Mouse (Mus musculus) lung, postnatal 0 days (tissue): Measurements from ENCODE around the gene Hist1h2bb. TPM values are rescaled to one million over a fixed set of nuclear protein-coding genes. Genes with fewer than 3 reads are reported as not detected.
"Not testable (repeated sequence)": the region's sequence is repeated elsewhere in the genome, so short reads cannot be mapped to it uniquely, and the experiment has no call there.

ENCODE experiments used
- ATAC-seq: fragments of 200-750 bp; cut with Nextera tagmentation; 2 replicates; pipeline ENCODE4 v1.8.0; 2017; ENCODE audit warnings: moderate library complexity
- DNase-seq: peaks from one replicate; pipeline ENCODE4 v3.0.0-alpha.2; 2016; ENCODE audit warnings: low spot score
- H3K27ac ChIP-seq: fragments of 300-500 bp; sonication (generic); 2 replicates; pipeline ENCODE4 v1.5.1; 2014; ENCODE audit warnings: antibody characterized with exemption, mild to moderate bottlenecking, low read length, mixed read lengths
- H3K27me3 ChIP-seq: fragments of 300-500 bp; sonication (generic); replicated peaks from 2 replicates; pipeline ENCODE4 v1.6.1; 2014; ENCODE audit warnings: low read length, mixed read lengths; ENCODE audit not compliant: insufficient read depth
- H3K36me3 ChIP-seq: fragments of 300-500 bp; sonication (generic); 2 replicates; pipeline ENCODE4 v1.6.1; 2014; ENCODE audit warnings: low read length, mixed read lengths; ENCODE audit not compliant: insufficient read depth
- H3K4me1 ChIP-seq: fragments of 300-500 bp; sonication (generic); 2 replicates; pipeline ENCODE4 v1.6.1; 2014; ENCODE audit warnings: antibody characterized with exemption, low read depth, low read length, mixed read lengths; ENCODE audit not compliant: insufficient read depth
- H3K4me2 ChIP-seq: fragments of 300-500 bp; sonication (generic); replicated peaks from 2 replicates; pipeline ENCODE4 v1.6.1; 2014; ENCODE audit warnings: low read depth, mild to moderate bottlenecking, low read length, moderate library complexity, mixed read lengths
- H3K4me3 ChIP-seq: fragments of 300-500 bp; sonication (generic); 2 replicates; pipeline ENCODE4 v1.5.1; 2014; ENCODE audit warnings: low read depth, low read length
- H3K9ac ChIP-seq: fragments of 300-500 bp; sonication (generic); replicated peaks from 2 replicates; pipeline ENCODE4 v1.6.1; 2014; ENCODE audit warnings: low read depth, mild to moderate bottlenecking
- H3K9me3 ChIP-seq: fragments of 300-500 bp; sonication (generic); 2 replicates; pipeline ENCODE4 v1.6.1; 2016; ENCODE audit warnings: low read length, mixed read lengths
- CTCF ChIP-seq: IDR thresholded peaks from 2 replicates; pipeline ENCODE4 v1.5.1; 2016; ENCODE audit warnings: antibody characterized with exemption, mild to moderate bottlenecking
- EP300 ChIP-seq: IDR thresholded peaks from 2 replicates; pipeline ENCODE4 v1.6.1; 2016; ENCODE audit warnings: antibody characterized with exemption, mild to moderate bottlenecking, control low read depth
- WGBS: fragments of 180-500 bp; shearing (Covaris S2); extraction: QIAGEN DNeasy Blood & Tissue Kit; methylation state at CpG from one replicate; pipeline ENCODE4 v1.1.7; 2014; 5-methylcytosine and 5-hydroxymethylcytosine counted together
- polyA plus RNA-seq: library from polyadenylated mRNA; unstranded; fragments of >200 nt; fragmentation: Nextera tagmentation; extraction: Ambion mirVana; gene quantifications from 2 replicates; pipeline ENCODE4 v1.2.1, GENCODE M21; 2015

The Hist1h2bb gene
- polyA plus RNA-seq, 1 experiment from 2014 or later = 0.99 TPM

GRCm38 (mm10) chr13:23708654-23709053 lies 37.9 kb upstream of the Hist1h2bb start:
- Histone ChIP-seq H3K27me3 (no peaks in the 10 kb centered on the region), H3K27ac (no peak overlapping the region), H3K9me3 (no peaks in the 10 kb centered on the region), H3K36me3 (no peaks in the 10 kb centered on the region), H3K4me1 (no peaks in the 10 kb centered on the region), H3K9ac (no peak overlapping the region), H3K4me2 (no peak overlapping the region), H3K4me3 (no peak overlapping the region)
- no peak for TF ChIP-seq CTCF
- TF ChIP-seq EP300 = no peak
- ATAC-seq (no peak), DNase-seq (no peak)
- WGBS = 61% methylated on average over 4 of the region's 4 CpGs

- Histone ChIP-seq H3K4me1 (no peaks in the 10 kb centered on the region), H3K9me3 (no peaks in the 10 kb centered on the region), H3K27me3 (no peaks in the 10 kb centered on the region), H3K36me3 (no peaks in the 10 kb centered on the region), H3K27ac (peak overlapping the region; percentile 85), H3K4me2 (peak overlapping the region; percentile 81), H3K9ac (peak overlapping the region; percentile 68), H3K4me3 (peak overlapping the region; percentile 69)
- TF ChIP-seq CTCF = peak; percentile 3; the same call in 1 of the 2 replicates
- TF ChIP-seq EP300 = no peak
- DNase-seq = peak; percentile 52
- ATAC-seq = peak; percentile 36
- 29% methylated on average over 15 of the region's 15 CpGs for WGBS
Observed at GRCm38 (mm10) chr13:23709714-23710373, 36.7 kb upstream of the Hist1h2bb start.

- Histone ChIP-seq H3K9ac (peak within 1 kb of the TSS; percentile 68), H3K36me3 (no peaks in the 10 kb centered on the region), H3K27me3 (no peaks in the 10 kb centered on the region), H3K27ac (peak within 1 kb of the TSS; percentile 85), H3K4me3 (peak within 1 kb of the TSS; percentile 69), H3K4me2 (peak within 1 kb of the TSS; percentile 81), H3K9me3 (no peaks in the 10 kb centered on the region), H3K4me1 (no peaks in the 10 kb centered on the region)
- ATAC-seq = peak; percentile 86
- DNase-seq = peak; percentile 80
- TF ChIP-seq CTCF (no peak), EP300 (no peak)
- 3% methylated on average over 17 of the region's 17 CpGs for WGBS
Observed at GRCm38 (mm10) chr13:23710374-23711089, 36.0 kb upstream of the Hist1h2bb start, which contains the start of gene Hfe. Gene Hfe (minus strand): TSS chr13:23710854.

- WGBS = 84% methylated on average over 5 of the region's 5 CpGs
- Histone ChIP-seq H3K9ac (no peak overlapping the region), H3K36me3 (no peaks in the 10 kb centered on the region), H3K4me3 (no peak overlapping the region), H3K27ac (no peak overlapping the region), H3K27me3 (no peaks in the 10 kb centered on the region), H3K9me3 (no peaks in the 10 kb centered on the region), H3K4me1 (no peaks in the 10 kb centered on the region), H3K4me2 (no peak overlapping the region)
- DNase-seq = no peak
- TF ChIP-seq EP300 (no peak), CTCF (no peak)
- ATAC-seq = no peak
Observed at GRCm38 (mm10) chr13:23716261-23717042, 30.1 kb upstream of the Hist1h2bb start.

- TF ChIP-seq CTCF (no peak), EP300 (no peak)
- Histone ChIP-seq H3K27me3 (no peaks in the 10 kb centered on the region), H3K36me3 (no peaks in the 10 kb centered on the region), H3K9me3 (no peaks in the 10 kb centered on the region), H3K4me1 (no peaks in the 10 kb centered on the region), H3K4me2 (no peak overlapping the region), H3K27ac (no peak overlapping the region), H3K4me3 (no peak overlapping the region), H3K9ac (no peak overlapping the region)
- ATAC-seq (no peak), DNase-seq (no peak)
- WGBS = 51% methylated on average over 11 of the region's 11 CpGs
Observed at GRCm38 (mm10) chr13:23717176-23717575, 29.4 kb upstream of the Hist1h2bb start.

- not testable (repeated sequence) for H3K4me1 ChIP-seq, H3K36me3 ChIP-seq, H3K9ac ChIP-seq, H3K27me3 ChIP-seq, H3K4me3 ChIP-seq, DNase-seq, ATAC-seq, H3K9me3 ChIP-seq, H3K4me2 ChIP-seq, H3K27ac ChIP-seq
- 18% methylated on average over 2 of the region's 2 CpGs for WGBS
Observed at GRCm38 (mm10) chr13:23717593-23718245, 28.8 kb upstream of the Hist1h2bb start.
